Mouse (Mus musculus) stomach, embryonic 14.5 days (tissue): ENCODE measurements at regions not wholly inside any gene's neighbourhood (a gene's known extent, or its start where the extent isn't known, plus 50 kb on each side); places are given as distances from the start of the nearest gene placed in this dataset.

Experiments used
- ATAC-seq: fragments of 200-750 bp; cut with Nextera tagmentation; 2 replicates; pipeline ENCODE4 v1.8.0; 2017; ENCODE audit warnings: low read depth, moderate TSS enrichment; ENCODE audit not compliant: insufficient number of reproducible peaks, insufficient read depth, low FRiP score
- H3K27ac ChIP-seq: fragments of 300-500 bp; sonication (generic); 2 replicates; pipeline ENCODE4 v1.5.1; 2014; ENCODE audit warnings: mild to moderate bottlenecking, low read length, moderate library complexity, mixed read lengths
- H3K27me3 ChIP-seq: fragments of 300-500 bp; sonication (generic); 2 replicates; pipeline ENCODE4 v1.6.1; 2014; ENCODE audit warnings: low read length, control low read depth, mixed read lengths; ENCODE audit not compliant: control insufficient read depth, insufficient read depth
- H3K36me3 ChIP-seq: fragments of 300-500 bp; sonication (generic); 2 replicates; pipeline ENCODE4 v1.6.1; 2014; ENCODE audit warnings: mild to moderate bottlenecking, control low read depth, low read length, moderate library complexity, mixed read lengths; ENCODE audit not compliant: control insufficient read depth, insufficient read depth
- H3K4me1 ChIP-seq: fragments of 300-500 bp; sonication (generic); 2 replicates; pipeline ENCODE4 v1.6.1; 2014; ENCODE audit warnings: low read length, control low read depth, mixed read lengths; ENCODE audit not compliant: control insufficient read depth, insufficient read depth
- H3K4me2 ChIP-seq: fragments of 300-500 bp; sonication (generic); replicated peaks from 2 replicates; pipeline ENCODE4 v1.6.1; 2014; ENCODE audit warnings: low read depth, low read length, control low read depth
- H3K4me3 ChIP-seq: fragments of 300-500 bp; sonication (generic); 2 replicates; pipeline ENCODE4 v1.5.1; 2014; ENCODE audit warnings: low read depth, low read length, control low read depth
- H3K9ac ChIP-seq: fragments of 300-500 bp; sonication (generic); replicated peaks from 2 replicates; pipeline ENCODE4 v1.6.1; 2014; ENCODE audit warnings: low read depth, mild to moderate bottlenecking, control low read depth, low read length, moderate library complexity, mixed read lengths
- H3K9me3 ChIP-seq: fragments of 300-500 bp; sonication (generic); 2 replicates; pipeline ENCODE4 v1.6.1; 2016; ENCODE audit warnings: low read depth, low read length, control low read depth; ENCODE audit not compliant: control insufficient read depth
- WGBS: fragments of 180-500 bp; shearing (Covaris S2); extraction: QIAGEN DNeasy Blood & Tissue Kit; methylation state at CpG from one replicate; pipeline ENCODE4 v1.1.7; 2014; 5-methylcytosine and 5-hydroxymethylcytosine counted together

- no peak overlapping the region for H3K4me3 ChIP-seq
- H3K9me3 ChIP-seq, result no peaks in the 10 kb centered on the region
- no peak overlapping the region for H3K27ac ChIP-seq
- ATAC-seq, result no peak
- no peak overlapping the region for H3K4me2 ChIP-seq
- no peaks in the 10 kb centered on the region for H3K4me1 ChIP-seq
- no peaks in the 10 kb centered on the region for H3K36me3 ChIP-seq
- no peaks in the 10 kb centered on the region for H3K27me3 ChIP-seq
- H3K9ac ChIP-seq, result no peak overlapping the region
- 42% methylated on average over 13 of the region's 13 CpGs for WGBS
These were observed 60.0 kb upstream of the Ajap1 start for GRCm38 (mm10) chr4:153542631-153543031.

GRCm38 (mm10) chr4:153543900-153544648 lies 61.5 kb upstream of the Ajap1 start:
- H3K9ac ChIP-seq, result no peak overlapping the region
- 0 out of 2 replicates have a peak, but pooled peaks have one; percentile 70 for ATAC-seq
- no peaks in the 10 kb centered on the region for H3K36me3 ChIP-seq
- H3K27ac ChIP-seq, result no peak overlapping the region
- 47% methylated on average over 24 of the region's 24 CpGs for WGBS
- H3K4me2 ChIP-seq, result no peak overlapping the region
- H3K27me3 ChIP-seq, result no peaks in the 10 kb centered on the region
- H3K9me3 ChIP-seq, result no peaks in the 10 kb centered on the region
- no peaks in the 10 kb centered on the region for H3K4me1 ChIP-seq
- H3K4me3 ChIP-seq, result no peak overlapping the region

- Histone ChIP-seq H3K27me3 (no peaks in the 10 kb centered on the region), H3K36me3 (no peaks in the 10 kb centered on the region), H3K9me3 (no peaks in the 10 kb centered on the region), H3K4me2 (no peak overlapping the region), H3K4me3 (no peak overlapping the region), H3K27ac (no peak overlapping the region), H3K9ac (no peak overlapping the region), H3K4me1 (no peaks in the 10 kb centered on the region)
- 89% methylated on average over 7 of the region's 7 CpGs for WGBS
- no peak for ATAC-seq
These were observed 64.1 kb upstream of the Ajap1 start for GRCm38 (mm10) chr4:153546709-153547108.

- 80% methylated on average over 5 of the region's 5 CpGs for WGBS
- no peak for ATAC-seq
- Histone ChIP-seq H3K9ac (no peak overlapping the region), H3K27me3 (no peaks in the 10 kb centered on the region), H3K9me3 (no peaks in the 10 kb centered on the region), H3K27ac (no peak overlapping the region), H3K4me1 (no peaks in the 10 kb centered on the region), H3K4me3 (no peak overlapping the region), H3K4me2 (no peak overlapping the region), H3K36me3 (no peaks in the 10 kb centered on the region)
These were observed 64.5 kb upstream of the Ajap1 start for GRCm38 (mm10) chr4:153547111-153547510.

- H3K36me3 ChIP-seq, result no peaks in the 10 kb centered on the region
- no peak for ATAC-seq
- no peaks in the 10 kb centered on the region for H3K4me1 ChIP-seq
- H3K4me2 ChIP-seq, result no peak overlapping the region
- no peak overlapping the region for H3K4me3 ChIP-seq
- no peaks in the 10 kb centered on the region for H3K9me3 ChIP-seq
- no peak overlapping the region for H3K9ac ChIP-seq
- H3K27me3 ChIP-seq, result no peaks in the 10 kb centered on the region
- H3K27ac ChIP-seq, result no peak overlapping the region
- WGBS, result 82% methylated on average over 13 of the region's 13 CpGs
These were observed 65.3 kb upstream of the Ajap1 start for GRCm38 (mm10) chr4:153547871-153548270.

- no peak for ATAC-seq
These were observed 68.7 kb upstream of the Ajap1 start for GRCm38 (mm10) chr4:153551291-153551690.

GRCm38 (mm10) chr4:153552483-153552882 lies 69.9 kb upstream of the Ajap1 start:
- 54% methylated on average over 4 of the region's 4 CpGs for WGBS
- no peaks in the 10 kb centered on the region for H3K27me3 ChIP-seq
- H3K4me1 ChIP-seq, result no peaks in the 10 kb centered on the region
- H3K9me3 ChIP-seq, result no peaks in the 10 kb centered on the region
- H3K27ac ChIP-seq, result no peak overlapping the region
- no peaks in the 10 kb centered on the region for H3K36me3 ChIP-seq
- H3K4me3 ChIP-seq, result no peak overlapping the region
- no peak overlapping the region for H3K9ac ChIP-seq
- no peak for ATAC-seq
- H3K4me2 ChIP-seq, result no peak overlapping the region

More at GRCm38 (mm10) chr4:153551291-153551690, 68.7 kb upstream of the Ajap1 start:
- H3K27ac ChIP-seq, result no peak overlapping the region
- H3K9ac ChIP-seq, result no peak overlapping the region
- no peaks in the 10 kb centered on the region for H3K36me3 ChIP-seq
- no peak overlapping the region for H3K4me2 ChIP-seq
- no peaks in the 10 kb centered on the region for H3K9me3 ChIP-seq
- H3K27me3 ChIP-seq, result no peaks in the 10 kb centered on the region
- no peak overlapping the region for H3K4me3 ChIP-seq
- H3K4me1 ChIP-seq, result no peaks in the 10 kb centered on the region
- WGBS, result 90% methylated on average over 7 of the region's 7 CpGs

GRCm38 (mm10) chr4:153557812-153558608 lies 75.4 kb upstream of the Ajap1 start:
- no peak for ATAC-seq
- H3K9ac ChIP-seq, result no peak overlapping the region
- no peak overlapping the region for H3K4me2 ChIP-seq
- H3K4me1 ChIP-seq, result no peaks in the 10 kb centered on the region
- no peak overlapping the region for H3K27ac ChIP-seq
- no peaks in the 10 kb centered on the region for H3K9me3 ChIP-seq
- no peak overlapping the region for H3K4me3 ChIP-seq
- WGBS, result 75% methylated on average over 19 of the region's 19 CpGs
- H3K36me3 ChIP-seq, result no peaks in the 10 kb centered on the region
- no peaks in the 10 kb centered on the region for H3K27me3 ChIP-seq
